Mouse (Mus musculus) ES-E14 (cell line): ENCODE measurements around the gene Gpr62. TPM values are rescaled to one million over a fixed set of nuclear protein-coding genes. Genes with fewer than 3 reads are reported as not detected.

ENCODE experiments used
- DNase-seq: peaks from one replicate; pipeline ENCODE4 v3.0.0-alpha.2; 2013; ENCODE audit warnings: low read depth, low spot score
- H3K27ac ChIP-seq: 2 replicates; pipeline ENCODE4 v1.5.1; 2012; ENCODE audit warnings: low read depth, mild to moderate bottlenecking, low read length, moderate library complexity, mixed read lengths; ENCODE audit not compliant: poor library complexity, insufficient read depth, severe bottlenecking
- H3K36me3 ChIP-seq: 2 replicates; pipeline ENCODE4 v1.6.1; 2012; ENCODE audit warnings: mild to moderate bottlenecking, low read length, moderate library complexity, mixed read lengths; ENCODE audit not compliant: control insufficient read depth, poor library complexity, insufficient read depth, severe bottlenecking
- H3K4me1 ChIP-seq, 2 experiments: fragments of 150-350 bp in 1 of 2; sonication (generic) in 1 of 2; 2 replicates each; pipeline ENCODE4 v1.6.1; 2012; ENCODE audit warnings: low read length in 2 of 2, mild to moderate bottlenecking in 1 of 2, mixed read lengths in 1 of 2; ENCODE audit not compliant: control insufficient read depth in 2 of 2, insufficient read depth in 2 of 2, poor library complexity in 1 of 2
- H3K4me3 ChIP-seq, 2 experiments: fragments of 150-350 bp in 1 of 2; sonication (generic) in 1 of 2; 2 replicates each; pipeline ENCODE4 v1.5.1; 2012; ENCODE audit warnings: low read length in 2 of 2, low read depth in 1 of 2, mild to moderate bottlenecking in 1 of 2, mixed read lengths in 1 of 2; ENCODE audit not compliant: insufficient read depth in 1 of 2, poor library complexity in 1 of 2, severe bottlenecking in 1 of 2
- H3K9ac ChIP-seq: 2 replicates; pipeline ENCODE4 v1.6.1; 2012; ENCODE audit warnings: low read depth, mild to moderate bottlenecking, low read length, mixed read lengths; ENCODE audit not compliant: poor library complexity, insufficient read depth, severe bottlenecking
- H3K9me3 ChIP-seq: fragments of 150-350 bp; sonication (generic); 2 replicates; pipeline ENCODE4 v1.6.1; 2012; ENCODE audit warnings: low read depth, mild to moderate bottlenecking, low read length; ENCODE audit not compliant: control insufficient read depth, insufficient read depth
- CHD2 ChIP-seq: IDR thresholded peaks from 2 replicates; pipeline ENCODE4 v1.6.1; 2014; ENCODE audit warnings: mild to moderate bottlenecking, low read depth, low read length, inconsistent platforms
- HCFC1 ChIP-seq: IDR thresholded peaks from 2 replicates; pipeline ENCODE4 v1.6.1; 2012; ENCODE audit warnings: low read length, inconsistent platforms, borderline replicate concordance; ENCODE audit not compliant: insufficient read depth
- MAFK ChIP-seq: IDR thresholded peaks from 2 replicates; pipeline ENCODE4 v1.6.1; 2014; ENCODE audit warnings: mild to moderate bottlenecking, low read depth, low read length, inconsistent platforms; ENCODE audit not compliant: insufficient read depth
- ZC3H11A ChIP-seq: IDR thresholded peaks from 2 replicates; pipeline ENCODE4 v1.6.1; 2012; ENCODE audit warnings: low read depth, mild to moderate bottlenecking, inconsistent platforms, low read length, borderline replicate concordance
- ZNF384 ChIP-seq: IDR thresholded peaks from 2 replicates; pipeline ENCODE4 v1.6.1; 2012; ENCODE audit warnings: low read depth, low read length, inconsistent platforms
- in situ Hi-C, 2 experiments: fragments of 600-800 bp; cut with MboI; formaldehyde crosslinking; loops; one replicate each; pipeline ENCODE4 v1.15.1; 2025; ENCODE audit warnings: low sequenced_read_pairs in 2 of 2, inconsistent platforms in 1 of 2; ENCODE audit not compliant: unreplicated experiment in 2 of 2
- total RNA-seq: library from RNA; depleted of rRNA; stranded (reverse); fragments of 300-350 nt; gene quantifications from 2 replicates; pipeline ENCODE4 v1.2.3, GENCODE M21; 2012

The Gpr62 gene
- total RNA-seq, 1 experiment: 0.22 TPM

GRCm38 (mm10) chr9:106471892-106472291 is 6.2 kb upstream of the Gpr62 start:
- Histone ChIP-seq H3K27ac (no peak overlapping the region), H3K36me3 (no peaks in the 10 kb centered on the region), H3K9me3 (no peaks in the 10 kb centered on the region), H3K4me1 (peaks cover 5 to 30% of the 10 kb centered on the region in 2 experiments; a peak in 2 of 4 replicates), H3K4me3 (peak overlapping the region; percentile 22 to 24; a peak in 2 of 4 replicates), H3K9ac (no peak overlapping the region)
- in situ Hi-C loops: no loop called here
- no peak for DNase-seq
- TF ChIP-seq HCFC1 (no peak), ZNF384 (no peak), MAFK (no peak), CHD2 (0 out of 2 replicates have a peak, but pooled peaks have one; percentile 42), ZC3H11A (no peak)

GRCm38 (mm10) chr9:106470991-106471750 is 5.4 kb upstream of the Gpr62 start:
- H3K9ac ChIP-seq: no peak overlapping the region
- TF ChIP-seq MAFK (no peak), HCFC1 (no peak)
- no peak for DNase-seq
- H3K9me3 ChIP-seq: no peaks in the 10 kb centered on the region
- no peaks in the 10 kb centered on the region for H3K36me3 ChIP-seq
- in situ Hi-C loops: no loop called here
- no peak overlapping the region for H3K27ac ChIP-seq
- peaks cover 2 to 27% of the 10 kb centered on the region in 2 experiments; a peak in 2 of 4 replicates for H3K4me1 ChIP-seq
- peak overlapping the region; percentile 22 to 24; a peak in 2 of 4 replicates for H3K4me3 ChIP-seq

- Histone ChIP-seq H3K27ac (no peak overlapping the region), H3K4me1 (peaks cover 3 to 22% of the 10 kb centered on the region in 2 experiments; a peak in 2 of 4 replicates), H3K9ac (no peak overlapping the region), H3K9me3 (no peaks in the 10 kb centered on the region), H3K36me3 (no peaks in the 10 kb centered on the region), H3K4me3 (no peak overlapping the region)
- DNase-seq: no peak
- in situ Hi-C loops: no loop called here
- TF ChIP-seq ZC3H11A: no peak
- no peak for TF ChIP-seq CHD2
- no peak for TF ChIP-seq ZNF384
- no peak for TF ChIP-seq HCFC1
- no peak for TF ChIP-seq MAFK
Observed at GRCm38 (mm10) chr9:106469776-106470175, 4.0 kb upstream of the Gpr62 start.

GRCm38 (mm10) chr9:106469317-106469716 is 3.6 kb upstream of the Gpr62 start:
- in situ Hi-C loops: no loop called here
- Histone ChIP-seq H3K4me3 (no peak overlapping the region), H3K9ac (no peak overlapping the region), H3K27ac (no peak overlapping the region), H3K9me3 (no peaks in the 10 kb centered on the region), H3K36me3 (no peaks in the 10 kb centered on the region), H3K4me1 (peaks cover 3 to 23% of the 10 kb centered on the region in 2 experiments; a peak in 2 of 4 replicates)
- no peak for DNase-seq
- no peak for TF ChIP-seq ZNF384
- no peak for TF ChIP-seq HCFC1
- TF ChIP-seq ZC3H11A: no peak
- TF ChIP-seq CHD2: no peak
- no peak for TF ChIP-seq MAFK

GRCm38 (mm10) chr9:106467746-106468145 is 2.0 kb upstream of the Gpr62 start:
- TF ChIP-seq CHD2 (no peak), MAFK (no peak), ZC3H11A (no peak), HCFC1 (no peak), ZNF384 (no peak)
- DNase-seq: no peak
- no peak overlapping the region for H3K9ac ChIP-seq
- no peaks in the 10 kb centered on the region for H3K9me3 ChIP-seq
- peaks cover 3 to 36% of the 10 kb centered on the region in 2 experiments; a peak in 3 of 4 replicates for H3K4me1 ChIP-seq
- peaks cover 8% of the 10 kb centered on the region for H3K36me3 ChIP-seq
- H3K27ac ChIP-seq: no peak overlapping the region
- H3K4me3 ChIP-seq: no peak overlapping the region
- in situ Hi-C loops: no loop called here
